Mouse (Mus musculus) spleen, adult 2 months (tissue): ENCODE results near the gene Ryr3.

Source experiments
- CTCF ChIP-seq: fragments of 200-500 bp; IDR thresholded peaks from 2 replicates; pipeline ENCODE4 v1.5.1; 2011; ENCODE audit warnings: mild to moderate bottlenecking, inconsistent platforms; ENCODE audit not compliant: insufficient read depth, insufficient read length, insufficient replicate concordance; ENCODE audit errors: extremely low read depth
- POLR2A ChIP-seq: fragments of 200-500 bp; IDR thresholded peaks from 2 replicates; pipeline ENCODE4 v1.6.1; 2011; ENCODE audit warnings: low read depth, low read length, inconsistent platforms

DNA sequence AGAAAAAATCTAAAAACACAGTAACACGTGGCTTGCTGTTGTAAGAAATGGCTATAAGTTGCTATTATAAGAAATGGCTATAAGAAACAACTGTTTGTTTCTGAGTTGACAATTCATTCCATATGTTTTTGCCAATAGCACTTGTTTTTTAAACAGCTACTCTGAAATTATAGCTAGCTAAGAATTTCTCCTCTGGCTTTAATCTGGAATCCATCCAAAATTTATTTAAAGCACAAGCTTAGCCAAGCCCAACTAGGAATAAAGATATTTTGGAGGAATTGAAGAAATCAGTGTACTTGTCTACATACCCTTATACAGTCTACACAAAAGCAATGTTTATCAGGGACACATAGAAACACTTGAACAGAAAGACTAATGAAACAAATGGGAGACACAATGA is 93.4 kb downstream of the Ryr3 start:
- TF ChIP-seq POLR2A: no peak
- no peak for TF ChIP-seq CTCF
